Mouse (Mus musculus) kidney, postnatal 0 days (tissue): ENCODE measurements around the gene Smarcb1. TPM values are rescaled to one million over a fixed set of nuclear protein-coding genes. Genes with fewer than 3 reads are reported as not detected.

Source experiments
- ATAC-seq: fragments of 200-750 bp; cut with Nextera tagmentation; replicated peaks from 2 replicates; pipeline ENCODE4 v1.8.0; 2017; ENCODE audit warnings: low read depth, moderate number of reproducible peaks, moderate TSS enrichment, moderate library complexity; ENCODE audit not compliant: low FRiP score
- DNase-seq: peaks from one replicate; pipeline ENCODE4 v3.0.0-alpha.2; 2016; ENCODE audit warnings: low spot score
- H3K27ac ChIP-seq: fragments of 300-500 bp; sonication (generic); 2 replicates; pipeline ENCODE4 v1.5.1; 2014; ENCODE audit warnings: mild to moderate bottlenecking
- H3K27me3 ChIP-seq: fragments of 300-500 bp; sonication (generic); 2 replicates; pipeline ENCODE4 v1.6.1; 2014; ENCODE audit warnings: low read length, mixed read lengths; ENCODE audit not compliant: insufficient read depth
- H3K36me3 ChIP-seq: fragments of 300-500 bp; sonication (generic); 2 replicates; pipeline ENCODE4 v1.6.1; 2014; ENCODE audit warnings: low read length, mixed read lengths; ENCODE audit not compliant: insufficient read depth
- H3K4me1 ChIP-seq: fragments of 300-500 bp; sonication (generic); replicated peaks from 2 replicates; pipeline ENCODE4 v1.6.1; 2014; ENCODE audit warnings: antibody characterized with exemption, low read length, mixed read lengths; ENCODE audit not compliant: insufficient read depth
- H3K4me2 ChIP-seq: fragments of 300-500 bp; sonication (generic); 2 replicates; pipeline ENCODE4 v1.6.1; 2014; ENCODE audit warnings: mild to moderate bottlenecking, low read length, moderate library complexity, mixed read lengths
- H3K4me3 ChIP-seq: fragments of 300-500 bp; sonication (generic); replicated peaks from 2 replicates; pipeline ENCODE4 v1.5.1; 2014; ENCODE audit warnings: low read depth, low read length
- H3K9ac ChIP-seq: fragments of 300-500 bp; sonication (generic); 2 replicates; pipeline ENCODE4 v1.6.1; 2014; ENCODE audit warnings: low read depth, low read length
- H3K9me3 ChIP-seq: fragments of 300-500 bp; sonication (generic); replicated peaks from 2 replicates; pipeline ENCODE4 v1.6.1; 2016; ENCODE audit warnings: low read length, inconsistent platforms, mixed read lengths
- CTCF ChIP-seq: IDR thresholded peaks from 2 replicates; pipeline ENCODE4 v1.5.1; 2016; ENCODE audit warnings: antibody characterized with exemption, low read depth, mild to moderate bottlenecking, moderate library complexity
- WGBS: fragments of 180-500 bp; shearing (Covaris S2); extraction: QIAGEN DNeasy Blood & Tissue Kit; methylation state at CpG from one replicate; pipeline ENCODE4 v1.1.7; 2014; 5-methylcytosine and 5-hydroxymethylcytosine counted together
- polyA plus RNA-seq: library from polyadenylated mRNA; unstranded; fragments of >200 nt; fragmentation: Nextera tagmentation; extraction: Ambion mirVana; gene quantifications from 2 replicates; pipeline ENCODE4 v1.2.1, GENCODE M21; 2015

Gene Smarcb1
- polyA plus RNA-seq, 1 experiment from 2014 or later = 149 TPM

GRCm38 (mm10) chr10:75854791-75855190 lies 66.6 kb downstream of the Smarcb1 start:
- Histone ChIP-seq H3K27ac (no peak overlapping the region), H3K9me3 (no peaks in the 10 kb centered on the region), H3K9ac (no peak overlapping the region), H3K4me3 (no peak overlapping the region), H3K27me3 (no peaks in the 10 kb centered on the region), H3K4me2 (no peak overlapping the region), H3K4me1 (peaks cover 11% of the 10 kb centered on the region; the same call in 1 of the 2 replicates), H3K36me3 (peaks cover 5% of the 10 kb centered on the region; the same call in 1 of the 2 replicates)
- ATAC-seq (no peak), DNase-seq (no peak)
- no peak for TF ChIP-seq CTCF
- WGBS = 87% methylated on average over 6 of the region's 6 CpGs

DNA sequence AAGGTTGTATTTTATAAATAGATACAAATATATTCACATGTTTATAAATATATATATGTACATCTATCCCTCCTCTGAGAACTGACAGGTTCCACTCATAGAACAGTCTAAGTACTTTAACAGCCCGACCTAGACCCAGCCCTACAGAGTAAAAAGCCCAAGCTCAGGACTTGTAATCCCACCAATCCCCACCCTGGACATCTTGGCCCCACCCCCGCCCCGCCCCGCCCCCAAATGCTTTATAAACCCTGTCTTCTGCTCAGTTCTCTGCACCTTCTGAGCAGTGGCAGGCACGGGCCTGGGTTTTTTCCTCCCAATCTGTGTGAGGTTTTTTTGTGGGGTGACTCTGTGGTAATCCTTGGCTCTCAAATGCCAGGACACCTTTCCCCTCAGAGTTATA lies 67.3 kb downstream of the Smarcb1 start:
- peaks cover 9% of the 10 kb centered on the region; the same call in 1 of the 2 replicates for H3K4me1 ChIP-seq
- DNase-seq (no peak), ATAC-seq (no peak)
- H3K9me3 ChIP-seq = no peaks in the 10 kb centered on the region
- H3K9ac ChIP-seq = no peak overlapping the region
- no peak overlapping the region for H3K4me2 ChIP-seq
- 42% methylated on average over 5 of the region's 5 CpGs for WGBS
- H3K36me3 ChIP-seq = peaks cover 5% of the 10 kb centered on the region; the same call in 1 of the 2 replicates
- no peaks in the 10 kb centered on the region for H3K27me3 ChIP-seq
- no peak overlapping the region for H3K27ac ChIP-seq
- no peak overlapping the region for H3K4me3 ChIP-seq
- TF ChIP-seq CTCF = no peak

DNA sequence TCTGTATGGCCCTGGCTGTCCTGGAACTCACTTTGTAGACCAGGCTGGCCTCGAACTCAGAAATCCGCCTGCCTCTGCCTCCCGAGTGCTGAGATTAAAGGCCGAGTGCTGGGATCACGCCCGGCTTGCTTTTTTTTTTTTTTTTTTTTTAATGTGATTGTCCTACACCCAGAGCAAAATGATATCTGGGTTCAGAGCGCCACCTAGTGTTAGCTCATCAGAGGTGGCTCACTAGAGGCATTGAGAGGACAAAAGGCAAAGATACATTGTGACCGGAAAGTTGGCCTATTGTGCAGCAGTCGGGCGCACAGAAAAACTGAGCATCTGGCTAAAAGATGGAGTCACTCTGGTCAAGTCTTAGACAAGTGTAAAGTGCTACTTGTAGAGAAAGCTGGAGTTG lies 68.0 kb downstream of the Smarcb1 start:
- ATAC-seq = peak; percentile 33; the same call in 1 of the 2 replicates
- H3K9me3 ChIP-seq = no peaks in the 10 kb centered on the region
- 34% methylated on average over 10 of the region's 10 CpGs for WGBS

DNA sequence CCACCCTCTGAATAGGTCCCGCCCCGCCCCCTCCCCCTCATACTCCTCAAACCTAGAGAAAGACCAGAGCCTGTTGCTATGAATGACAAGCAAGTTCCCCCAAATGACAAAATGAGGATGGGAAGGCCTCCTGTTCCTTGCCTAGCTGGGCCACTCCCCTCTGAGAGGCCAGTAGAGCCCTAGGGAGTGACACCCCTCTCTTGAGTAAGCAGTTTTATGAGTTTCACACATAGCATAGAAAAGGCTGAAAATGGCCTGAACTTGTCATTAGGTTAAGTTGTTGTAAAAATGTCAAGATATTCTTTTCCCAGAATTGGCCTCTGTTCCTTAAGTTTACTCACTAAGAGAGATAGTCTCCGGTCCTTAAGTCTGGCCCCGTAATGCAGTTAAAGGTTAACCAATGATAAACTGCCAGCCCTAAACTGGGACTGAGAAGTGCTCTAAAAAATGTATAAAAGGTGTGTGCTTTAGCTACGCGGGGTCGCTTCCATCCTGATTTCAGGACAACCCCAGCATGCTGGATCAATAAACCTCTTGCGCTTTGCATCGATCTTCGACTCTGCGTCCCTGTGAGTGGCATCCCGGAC lies 68.8 kb downstream of the Smarcb1 start:
- DNase-seq (no peak), ATAC-seq (no peak)
- Histone ChIP-seq H3K27me3 (no peaks in the 10 kb centered on the region), H3K36me3 (peaks cover 2% of the 10 kb centered on the region; the same call in 1 of the 2 replicates), H3K4me2 (no peak overlapping the region), H3K4me3 (no peak overlapping the region), H3K27ac (no peak overlapping the region), H3K9ac (no peak overlapping the region), H3K4me1 (no peaks in the 10 kb centered on the region), H3K9me3 (no peaks in the 10 kb centered on the region)
- no peak for TF ChIP-seq CTCF
- WGBS = 86% methylated on average over 12 of the region's 12 CpGs

More for the DNA sequence above, 68.0 kb downstream of the Smarcb1 start:
- H3K4me2 ChIP-seq = no peak overlapping the region
- H3K4me3 ChIP-seq = no peak overlapping the region
- H3K36me3 ChIP-seq = peaks cover 5% of the 10 kb centered on the region; the same call in 1 of the 2 replicates
- H3K9ac ChIP-seq = no peak overlapping the region
- peaks cover 3% of the 10 kb centered on the region; the same call in 1 of the 2 replicates for H3K4me1 ChIP-seq
- DNase-seq = peak; percentile 81
- TF ChIP-seq CTCF = peak; percentile 78
- no peaks in the 10 kb centered on the region for H3K27me3 ChIP-seq
- H3K27ac ChIP-seq = no peak overlapping the region

DNA sequence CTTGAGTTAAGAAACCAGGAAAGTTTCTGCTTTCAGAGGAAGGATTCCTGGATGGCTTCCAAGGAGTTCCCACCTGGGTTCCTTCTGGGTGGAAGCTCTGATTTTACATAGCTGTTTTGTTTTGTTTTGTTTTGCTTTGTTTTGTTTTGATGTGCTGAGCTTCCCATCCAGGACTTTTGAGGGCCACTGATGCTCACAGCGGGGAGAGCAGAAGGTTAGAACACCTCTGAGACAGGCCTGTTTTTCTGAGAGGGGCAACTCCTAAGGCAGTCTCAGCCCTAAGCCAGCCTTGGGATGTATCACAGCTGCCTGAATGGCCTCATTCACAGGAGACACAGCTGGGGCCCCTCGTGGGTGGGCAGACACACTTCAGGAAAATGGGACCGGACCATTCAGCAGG lies 69.7 kb downstream of the Smarcb1 start:
- Histone ChIP-seq H3K4me1 (no peaks in the 10 kb centered on the region), H3K9ac (no peak overlapping the region), H3K4me2 (no peak overlapping the region), H3K4me3 (no peak overlapping the region), H3K27me3 (no peaks in the 10 kb centered on the region), H3K27ac (no peak overlapping the region), H3K9me3 (no peaks in the 10 kb centered on the region), H3K36me3 (no peaks in the 10 kb centered on the region)
- DNase-seq (no peak), ATAC-seq (no peak)
- no peak for TF ChIP-seq CTCF
- WGBS = 42% methylated on average over 3 of the region's 3 CpGs

- H3K4me2 ChIP-seq = no peak overlapping the region
- TF ChIP-seq CTCF = no peak
- DNase-seq (no peak), ATAC-seq (no peak)
- H3K4me3 ChIP-seq = no peak overlapping the region
- no peak overlapping the region for H3K27ac ChIP-seq
- H3K4me1 ChIP-seq = no peaks in the 10 kb centered on the region
- H3K36me3 ChIP-seq = no peaks in the 10 kb centered on the region
- no peak overlapping the region for H3K9ac ChIP-seq
- no peaks in the 10 kb centered on the region for H3K27me3 ChIP-seq
- H3K9me3 ChIP-seq = no peaks in the 10 kb centered on the region
- 5% methylated on average over 6 of the region's 6 CpGs for WGBS
Measured at GRCm38 (mm10) chr10:75851076-75851475, 70.3 kb downstream of the Smarcb1 start.

DNA sequence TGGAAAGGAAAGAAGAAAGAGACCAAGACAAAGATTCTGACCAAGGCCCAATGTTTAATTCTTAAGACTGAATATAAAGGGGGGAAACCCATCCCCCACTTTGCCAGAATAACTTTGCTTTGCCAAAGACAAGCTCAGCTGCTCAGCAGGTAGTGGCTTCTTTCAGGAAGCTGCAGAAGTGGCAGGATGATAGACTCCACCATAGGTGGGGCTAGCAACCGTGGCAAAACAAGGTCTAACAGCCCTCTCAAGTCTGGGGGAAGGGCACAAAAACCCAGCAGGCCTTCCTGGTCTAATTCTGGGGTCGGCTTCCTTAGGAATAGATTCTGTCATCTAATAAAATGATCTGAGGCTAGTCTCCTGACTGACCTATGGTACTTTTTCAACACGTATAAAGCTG lies 73.0 kb downstream of the Smarcb1 start:
- Histone ChIP-seq H3K9me3 (no peaks in the 10 kb centered on the region), H3K36me3 (no peaks in the 10 kb centered on the region), H3K4me3 (no peak overlapping the region), H3K27ac (no peak overlapping the region), H3K4me2 (no peak overlapping the region), H3K9ac (no peak overlapping the region), H3K27me3 (no peaks in the 10 kb centered on the region), H3K4me1 (no peaks in the 10 kb centered on the region)
- no peak for DNase-seq
- no peak for TF ChIP-seq CTCF
- WGBS = 18% methylated on average over 3 of the region's 3 CpGs
- no peak for ATAC-seq

Other genes starting within 250 kb of the Smarcb1 start
- 20.5 and 24.0 TPM in 2 replicates for gene Cabin1, start 157.3 kb downstream of the Smarcb1 start, polyA plus RNA-seq
- 183 and 188 TPM in 2 replicates for gene Ddt, start 148.2 kb downstream of the Smarcb1 start, polyA plus RNA-seq
- gene Gm20441, start 140.7 kb downstream of the Smarcb1 start, polyA plus RNA-seq = 0.71 TPM in 1 of 2 replicates, not detected in the other
- 76.5 and 78.3 TPM in 2 replicates for gene Gstt3, start 140.2 kb downstream of the Smarcb1 start, polyA plus RNA-seq
- 33.2 and 34.4 TPM in 2 replicates for gene Gstt1, start 123.0 kb downstream of the Smarcb1 start, polyA plus RNA-seq
- not detected in 2 replicates for gene Gstt4, start 99.1 kb downstream of the Smarcb1 start, polyA plus RNA-seq
- 125 and 129 TPM in 2 replicates for gene Gstt2, start 84.2 kb downstream of the Smarcb1 start, polyA plus RNA-seq
- gene Mif, start 61.4 kb downstream of the Smarcb1 start, polyA plus RNA-seq = 1,473 and 1,501 TPM in 2 replicates
- gene Derl3, start 28.2 kb downstream of the Smarcb1 start, polyA plus RNA-seq = 2.8 and 3.3 TPM in 2 replicates
- gene Chchd10, start 11.5 kb upstream of the Smarcb1 start, polyA plus RNA-seq = 520 and 541 TPM in 2 replicates
- 39.4 and 43.2 TPM in 2 replicates for gene Mmp11, start 14.9 kb upstream of the Smarcb1 start, polyA plus RNA-seq
- 0.32 and 0.39 TPM in 2 replicates for gene Gm867, start 19.1 kb upstream of the Smarcb1 start, polyA plus RNA-seq
- 0.78 and 0.97 TPM in 2 replicates for gene Vpreb3, start 21.4 kb upstream of the Smarcb1 start, polyA plus RNA-seq
- gene Gm5134, start 32.9 kb upstream of the Smarcb1 start, polyA plus RNA-seq = 0.16 TPM in 1 of 2 replicates, not detected in the other
- gene Zfp280b, start 111.0 kb upstream of the Smarcb1 start, polyA plus RNA-seq = 12.4 and 15.1 TPM in 2 replicates
- gene Slc5a4b, start 189.3 kb upstream of the Smarcb1 start, polyA plus RNA-seq = 0.06 and 0.14 TPM in 2 replicates
- gene Slc5a4a, start 225.8 kb upstream of the Smarcb1 start, polyA plus RNA-seq = not detected in 2 replicates